Mouse (Mus musculus): ENCODE results near the gene Lrp10. TPM values are rescaled to one million over a fixed set of nuclear protein-coding genes. Genes with fewer than 3 reads are reported as not detected.

The Lrp10 gene
- polyA plus RNA-seq, 1 experiment from 2014 or later, result 49.3 TPM

DNA sequence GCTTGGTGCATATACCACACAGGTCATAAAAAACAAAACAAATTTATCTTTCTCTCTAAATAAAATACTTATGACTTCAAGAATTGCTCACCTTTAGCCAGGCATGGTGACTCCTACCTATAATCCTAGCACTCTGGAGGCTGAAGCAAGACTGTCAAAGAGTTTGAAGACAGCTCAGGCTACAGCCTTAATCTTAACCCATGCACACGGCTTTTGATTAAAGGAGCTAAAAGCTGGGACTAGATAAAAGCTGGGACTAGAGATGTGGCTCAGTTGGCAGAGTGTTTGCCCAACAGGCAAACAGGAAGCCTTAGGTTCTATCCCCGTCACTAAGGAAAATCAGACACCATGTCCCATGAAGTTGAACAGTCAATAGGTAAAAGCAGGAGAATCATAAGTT, 39.2 kb downstream of the Lrp10 start:
- ATAC-seq (ENCODE audit: insufficient number of reproducible peaks, low FRiP score, low TSS enrichment, low read depth), result no peak
- Histone ChIP-seq H3K9me3 (replicated peaks) (no peaks in the 10 kb centered on the region; the same call in 1 of the 2 replicates), H3K27me3 (no peaks in the 10 kb centered on the region), H3K9ac (no peak overlapping the region), H3K4me3 (replicated peaks) (no peak overlapping the region), H3K27ac (replicated peaks) (no peak overlapping the region), H3K4me1 (no peaks in the 10 kb centered on the region), H3K4me2 (replicated peaks) (no peak overlapping the region), H3K36me3 (peaks cover 19% of the 10 kb centered on the region)
- 80% methylated on average over 2 of the region's 2 CpGs for WGBS

GRCm38 (mm10) chr14:54509774-54510173, 45.8 kb downstream of the Lrp10 start:
- no peak overlapping the region for H3K4me3 ChIP-seq (replicated peaks)
- H3K4me1 ChIP-seq, result no peaks in the 10 kb centered on the region
- no peak overlapping the region for H3K9ac ChIP-seq
- H3K4me2 ChIP-seq (replicated peaks), result no peak overlapping the region
- H3K36me3 ChIP-seq, result peaks cover 86% of the 10 kb centered on the region
- 91% methylated on average over 9 of the region's 9 CpGs for WGBS
- 0 out of 2 replicates have a peak, but pooled peaks cover 5% of the 10 kb centered on the region for H3K9me3 ChIP-seq (replicated peaks)
- no peaks in the 10 kb centered on the region for H3K27me3 ChIP-seq
- no peak for ATAC-seq (ENCODE audit: insufficient number of reproducible peaks, low FRiP score, low TSS enrichment, low read depth)
- H3K27ac ChIP-seq (replicated peaks), result no peak overlapping the region

GRCm38 (mm10) chr14:54516710-54517310, 52.9 kb downstream of the Lrp10 start:
- peak overlapping the region; percentile 60 for H3K4me2 ChIP-seq (replicated peaks)
- H3K36me3 ChIP-seq, result peaks cover 35% of the 10 kb centered on the region
- peak; percentile 14; the same call in 1 of the 2 replicates for ATAC-seq (ENCODE audit: insufficient number of reproducible peaks, low FRiP score, low TSS enrichment, low read depth)
- H3K27me3 ChIP-seq, result no peaks in the 10 kb centered on the region
- 4% methylated on average over 17 of the region's 17 CpGs for WGBS
- peak overlapping the region; percentile 80 for H3K9ac ChIP-seq
- H3K9me3 ChIP-seq (replicated peaks), result 0 out of 2 replicates have a peak, but pooled peaks cover 5% of the 10 kb centered on the region
- H3K27ac ChIP-seq (replicated peaks), result peak overlapping the region; percentile 63; the same call in 1 of the 2 replicates
- peak overlapping the region; percentile 73 for H3K4me3 ChIP-seq (replicated peaks)
- peaks cover 16% of the 10 kb centered on the region for H3K4me1 ChIP-seq

Other genes starting within 250 kb of the Lrp10 start
- 396 and 402 TPM in 2 replicates for gene Dad1, start 210.0 kb upstream of the Lrp10 start, polyA plus RNA-seq (2015; fragmentation: Nextera tagmentation; extraction: Ambion mirVana)
- 58.5 and 66.7 TPM in 2 replicates for gene Abhd4, start 209.9 kb upstream of the Lrp10 start, polyA plus RNA-seq (2015; fragmentation: Nextera tagmentation; extraction: Ambion mirVana)
- gene Olfr49, start 179.2 kb upstream of the Lrp10 start, polyA plus RNA-seq (2015; fragmentation: Nextera tagmentation; extraction: Ambion mirVana), result 0.09 TPM in 1 of 2 replicates, not detected in the other
- gene Oxa1l, start 103.3 kb upstream of the Lrp10 start, polyA plus RNA-seq (2015; fragmentation: Nextera tagmentation; extraction: Ambion mirVana), result 39.1 and 44.4 TPM in 2 replicates
- 8.1 and 9.3 TPM in 2 replicates for gene Slc7a7, start 46.4 kb upstream of the Lrp10 start, polyA plus RNA-seq (2015; fragmentation: Nextera tagmentation; extraction: Ambion mirVana)
- gene Mrpl52, start 37.2 kb upstream of the Lrp10 start, polyA plus RNA-seq (2015; fragmentation: Nextera tagmentation; extraction: Ambion mirVana), result 228 and 231 TPM in 2 replicates
- 253 and 259 TPM in 2 replicates for gene Mmp14, start 32.5 kb upstream of the Lrp10 start, polyA plus RNA-seq (2015; fragmentation: Nextera tagmentation; extraction: Ambion mirVana)
- gene Rem2, start 12.0 kb downstream of the Lrp10 start, polyA plus RNA-seq (2015; fragmentation: Nextera tagmentation; extraction: Ambion mirVana), result 3.4 and 3.9 TPM in 2 replicates
- 71.2 and 74.9 TPM in 2 replicates for gene Prmt5, start 53.4 kb downstream of the Lrp10 start, polyA plus RNA-seq (2015; fragmentation: Nextera tagmentation; extraction: Ambion mirVana)
- gene Haus4, start 90.5 kb downstream of the Lrp10 start, polyA plus RNA-seq (2015; fragmentation: Nextera tagmentation; extraction: Ambion mirVana), result 49.8 and 52.3 TPM in 2 replicates
- 49.4 and 60.2 TPM in 2 replicates for gene Ajuba, start 113.4 kb downstream of the Lrp10 start, polyA plus RNA-seq (2015; fragmentation: Nextera tagmentation; extraction: Ambion mirVana)
- gene 4931414P19Rik, start 141.9 kb downstream of the Lrp10 start, polyA plus RNA-seq (2015; fragmentation: Nextera tagmentation; extraction: Ambion mirVana), result 7.8 and 9.3 TPM in 2 replicates
- 364 and 368 TPM in 2 replicates for gene Psmb5, start 153.9 kb downstream of the Lrp10 start, polyA plus RNA-seq (2015; fragmentation: Nextera tagmentation; extraction: Ambion mirVana)
- 0.16 TPM in 1 of 2 replicates, not detected in the other for gene Psmb11, start 157.3 kb downstream of the Lrp10 start, polyA plus RNA-seq (2015; fragmentation: Nextera tagmentation; extraction: Ambion mirVana)
- not detected in 2 replicates for gene Gm17606, start 176.8 kb downstream of the Lrp10 start, polyA plus RNA-seq (2015; fragmentation: Nextera tagmentation; extraction: Ambion mirVana)
- 4.5 and 4.8 TPM in 2 replicates for gene Cdh24, start 177.2 kb downstream of the Lrp10 start, polyA plus RNA-seq (2015; fragmentation: Nextera tagmentation; extraction: Ambion mirVana)
- gene 1700123O20Rik, start 222.1 kb downstream of the Lrp10 start, polyA plus RNA-seq (2015; fragmentation: Nextera tagmentation; extraction: Ambion mirVana), result 74.2 and 75.5 TPM in 2 replicates
- gene Acin1, start 222.8 kb downstream of the Lrp10 start, polyA plus RNA-seq (2015; fragmentation: Nextera tagmentation; extraction: Ambion mirVana), result 130 and 132 TPM in 2 replicates
- gene Gm29776, start 234.7 kb downstream of the Lrp10 start, polyA plus RNA-seq (2015; fragmentation: Nextera tagmentation; extraction: Ambion mirVana), result 0.23 and 0.28 TPM in 2 replicates
- not detected in 2 replicates for gene Cebpe, start 248.0 kb downstream of the Lrp10 start, polyA plus RNA-seq (2015; fragmentation: Nextera tagmentation; extraction: Ambion mirVana)